Mouse (Mus musculus): ENCODE results near the gene Srrm4.

DNA sequence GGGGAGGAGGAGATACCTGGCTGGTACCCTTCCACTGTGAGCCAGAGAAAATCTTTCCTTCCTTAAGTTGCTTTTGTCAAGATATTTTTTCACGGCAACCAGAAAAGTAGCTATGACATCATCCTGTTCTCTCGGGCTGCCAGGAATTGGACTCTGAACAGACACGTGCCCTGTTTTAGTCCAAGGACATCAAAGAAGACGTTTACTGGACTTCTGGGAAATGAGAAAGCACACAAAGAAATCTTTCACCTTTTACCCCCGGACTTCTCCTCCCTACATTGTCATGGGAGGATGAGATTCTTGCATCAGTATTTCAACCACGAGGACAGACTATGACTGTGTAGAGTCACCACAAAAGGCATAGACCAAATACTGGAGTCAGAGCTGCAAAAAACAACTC, 183.7 kb downstream of the Srrm4 start:
- no peak for TF ChIP-seq CTCF (conservative IDR thresholded peaks at IDR 0.05; ENCODE audit: low read length)
- TF ChIP-seq POU5F1 (IDR thresholded peaks at IDR 0.05; ENCODE audit: borderline replicate concordance, low read length): no peak
- TF ChIP-seq NANOG (IDR thresholded peaks at IDR 0.05; ENCODE audit: borderline replicate concordance, low read length): peak; percentile 35; the same call in 1 of the 2 replicates

Measured in E14TG2a.4 (cell line).